In the genomic region with DNA sequence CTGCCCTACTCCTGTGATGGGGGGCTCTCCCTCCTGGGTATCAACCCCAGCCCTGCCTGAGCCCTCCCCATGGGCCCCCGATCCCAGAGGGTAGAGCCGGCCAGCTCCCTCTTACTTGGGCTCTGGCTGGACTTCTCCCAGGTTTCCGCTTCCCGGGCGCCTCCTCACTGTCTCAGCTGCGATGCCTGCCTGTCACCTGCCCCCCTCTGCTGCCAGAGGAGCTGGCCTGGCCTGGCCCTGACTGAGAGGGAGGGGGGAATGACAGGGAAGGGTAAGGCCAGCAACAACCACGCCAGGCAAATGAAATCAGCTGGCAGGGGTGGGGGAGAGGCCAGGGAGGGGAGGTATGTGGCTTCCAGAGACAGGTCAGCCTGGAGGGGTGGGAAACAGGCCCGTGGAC, we compare ENCODE assay signal across 9 mouse cellular contexts. TPM values are rescaled to one million over a fixed set of nuclear protein-coding genes. Genes with fewer than 3 reads are reported as not detected.
DNase-seq lines count a peak whose midpoint lies in the region; ATAC-seq and TF ChIP-seq lines count a peak whose summit lies in the region.
"Had no signal": no experiment of that assay in that cellular context is flagged by ENCODE, and none has a peak within 500 bp of the region (broad histone marks: within the 10 kb centered on the region; RNA-seq: fewer than 3 reads in every experiment).

No protein-coding gene starts in this region.

- H3K4me2 ChIP-seq in heart, embryonic 14.5 days (ENCODE audit: low read length): peak overlapping the region; percentile 37
- no peak overlapping the region for H3K4me2 ChIP-seq in limb, embryonic 14.5 days (replicated peaks; ENCODE audit: low read depth, low read length, severe bottlenecking)

- peak; percentile 19 for ATAC-seq in heart, embryonic 14.5 days (ENCODE audit: insufficient number of reproducible peaks, insufficient read depth, low FRiP score, low read depth)
- peak; percentile 5; the same call in 1 of the 2 replicates for ATAC-seq in limb, embryonic 14.5 days (ENCODE audit: low FRiP score, low read depth)
- ATAC-seq: lung, postnatal 0 days had no signal

- DNase-seq in adrenal gland, postnatal 14 days: peak; percentile 79
- DNase-seq in adrenal gland, postnatal 25 days: no peak
- DNase-seq in embryonic facial prominence, embryonic 10.5 days (ENCODE audit: low spot score): no peak
- no peak for DNase-seq in limb, embryonic 14.5 days (ENCODE audit: low spot score)
- DNase-seq in layer of hippocampus, postnatal 25 days (ENCODE audit: extremely low spot score in 1 of 2, low spot score in 1 of 2): no peak
- DNase-seq in right cerebral cortex, postnatal 14 days: no peak
- no peak for DNase-seq in kidney, adult 11 months

- no peaks in the 10 kb centered on the region for H3K9me3 ChIP-seq in embryonic facial prominence, embryonic 10.5 days
- H3K9me3 ChIP-seq in heart, embryonic 14.5 days (ENCODE audit: control insufficient read depth, low read length): no peaks in the 10 kb centered on the region
- no peaks in the 10 kb centered on the region for H3K9me3 ChIP-seq in limb, embryonic 14.5 days (ENCODE audit: control insufficient read depth, low read length)

- 14% methylated on average over 8 of the region's 8 CpGs for WGBS in embryonic facial prominence, embryonic 10.5 days
- 5% methylated on average over 8 of the region's 8 CpGs for WGBS in heart, embryonic 14.5 days
- 8% methylated on average over 8 of the region's 8 CpGs for WGBS in limb, embryonic 14.5 days

- peaks cover 14% of the 10 kb centered on the region for H3K27me3 ChIP-seq in embryonic facial prominence, embryonic 10.5 days (replicated peaks; ENCODE audit: low read depth, poor library complexity, severe bottlenecking)
- no peaks in the 10 kb centered on the region for H3K27me3 ChIP-seq in heart, embryonic 14.5 days (ENCODE audit: control insufficient read depth, insufficient read depth, low read length)
- no peaks in the 10 kb centered on the region for H3K27me3 ChIP-seq in limb, embryonic 14.5 days (ENCODE audit: control insufficient read depth, insufficient read depth, low read length)

- peak overlapping the region; percentile 8 for H3K4me3 ChIP-seq in embryonic facial prominence, embryonic 10.5 days
- H3K4me3 ChIP-seq in heart, embryonic 14.5 days (ENCODE audit: control insufficient read depth in 1 of 2, insufficient read depth in 1 of 2, low read depth in 1 of 2, low read length in 2 of 2): no peak overlapping the region
- no peak overlapping the region for H3K4me3 ChIP-seq in limb, embryonic 14.5 days (replicated peaks; ENCODE audit: low read length)

- peaks cover 29% of the 10 kb centered on the region for H3K36me3 ChIP-seq in embryonic facial prominence, embryonic 10.5 days (replicated peaks)
- H3K36me3 ChIP-seq in heart, embryonic 14.5 days (ENCODE audit: control insufficient read depth, insufficient read depth, low read length): peaks cover 17% of the 10 kb centered on the region
- peaks cover 30% of the 10 kb centered on the region for H3K36me3 ChIP-seq in limb, embryonic 14.5 days (ENCODE audit: control insufficient read depth, insufficient read depth, low read length)

- H3K4me1 ChIP-seq in embryonic facial prominence, embryonic 10.5 days: peaks cover 51% of the 10 kb centered on the region
- H3K4me1 ChIP-seq in heart, embryonic 14.5 days (ENCODE audit: control insufficient read depth in 2 of 2, insufficient read depth in 2 of 2, low read length in 2 of 2): peaks cover 21 to 30% of the 10 kb centered on the region in 2 experiments
- H3K4me1 ChIP-seq in limb, embryonic 14.5 days (ENCODE audit: control insufficient read depth, insufficient read depth, low read length): peaks cover 7% of the 10 kb centered on the region; the same call in 1 of the 2 replicates

- H3K9ac ChIP-seq in heart, embryonic 14.5 days (ENCODE audit: low read length): peak overlapping the region; percentile 62
- H3K9ac ChIP-seq in limb, embryonic 14.5 days (ENCODE audit: low read depth, low read length, severe bottlenecking): peak overlapping the region; percentile 21; the same call in 1 of the 2 replicates

- 0 out of 2 replicates have a peak overlapping the region, but pooled peaks have one; percentile 2 for H3K27ac ChIP-seq in embryonic facial prominence, embryonic 10.5 days (replicated peaks)
- peak overlapping the region in 1 of 2 experiments; percentile 62; a peak in 2 of 4 replicates for H3K27ac ChIP-seq in heart, embryonic 14.5 days (replicated peaks in 1 of 2; ENCODE audit: control insufficient read depth in 1 of 2, insufficient read depth in 1 of 2, low read depth in 2 of 2, low read length in 2 of 2)
- H3K27ac ChIP-seq in limb, embryonic 14.5 days (replicated peaks; ENCODE audit: low read depth, low read length): no peak overlapping the region

- no peak for TF ChIP-seq POLR2A in limb, embryonic 14.5 days (IDR thresholded peaks at IDR 0.05; ENCODE audit: borderline replicate concordance, extremely low read depth, insufficient read depth, insufficient read length)

RNA-seq across cellular contexts. Expression of a gene that starts 0.3 kb away (rescaled TPM):
- total RNA-seq in adrenal gland, postnatal 14 days (2021): 9.4 and 9.5 TPM in 2 replicates
- total RNA-seq in adrenal gland, postnatal 25 days (2021): 5.5 and 14.0 TPM in 2 replicates
- 0.60 and 0.97 TPM in 2 replicates for polyA plus RNA-seq in embryonic facial prominence, embryonic 10.5 days (2016; fragmentation: Nextera tagmentation; extraction: Ambion mirVana)
- 6.7 and 7.5 TPM in 2 replicates for polyA plus RNA-seq in heart, embryonic 14.5 days (2014; fragmentation: Nextera tagmentation; extraction: Ambion mirVana)
- 1.9 and 2.3 TPM in 2 replicates for polyA plus RNA-seq in limb, embryonic 14.5 days (2012; rRNA removed)
- 1.6 and 1.8 TPM in 2 replicates for polyA plus RNA-seq in limb, embryonic 14.5 days (2014; fragmentation: Nextera tagmentation; extraction: Ambion mirVana)
- total RNA-seq in layer of hippocampus, postnatal 25 days (2021): under 1 TPM in 1 of 2 experiments, not detected in 1; 0.26 TPM

RNA-seq across cellular contexts. Expression of a gene that starts 10.5 kb away (rescaled TPM):
- total RNA-seq in adrenal gland, postnatal 14 days (2021): 22.2 and 26.1 TPM in 2 replicates
- total RNA-seq in adrenal gland, postnatal 25 days (2021): 10.5 and 11.7 TPM in 2 replicates
- 225 and 238 TPM in 2 replicates for polyA plus RNA-seq in embryonic facial prominence, embryonic 10.5 days (2016; fragmentation: Nextera tagmentation; extraction: Ambion mirVana)
- polyA plus RNA-seq in heart, embryonic 14.5 days (2014; fragmentation: Nextera tagmentation; extraction: Ambion mirVana): 126 and 139 TPM in 2 replicates
- polyA plus RNA-seq in limb, embryonic 14.5 days (2012; rRNA removed): 141 and 164 TPM in 2 replicates
- polyA plus RNA-seq in limb, embryonic 14.5 days (2014; fragmentation: Nextera tagmentation; extraction: Ambion mirVana): 128 and 146 TPM in 2 replicates
- 1 to 10 TPM; 1.1 to 1.2 TPM for total RNA-seq in layer of hippocampus, postnatal 25 days (2021)

RNA-seq across cellular contexts. Expression of a gene that starts 10.5 kb away (rescaled TPM):
- 83.2 and 103 TPM in 2 replicates for total RNA-seq in adrenal gland, postnatal 14 days (2021)
- total RNA-seq in adrenal gland, postnatal 25 days (2021): 118 and 136 TPM in 2 replicates
- 191 and 212 TPM in 2 replicates for polyA plus RNA-seq in embryonic facial prominence, embryonic 10.5 days (2016; fragmentation: Nextera tagmentation; extraction: Ambion mirVana)
- 78.9 and 85.9 TPM in 2 replicates for polyA plus RNA-seq in heart, embryonic 14.5 days (2014; fragmentation: Nextera tagmentation; extraction: Ambion mirVana)
- 105 and 119 TPM in 2 replicates for polyA plus RNA-seq in limb, embryonic 14.5 days (2012; rRNA removed)
- 115 and 120 TPM in 2 replicates for polyA plus RNA-seq in limb, embryonic 14.5 days (2014; fragmentation: Nextera tagmentation; extraction: Ambion mirVana)
- total RNA-seq in layer of hippocampus, postnatal 25 days (2021): 100 to 1,000 TPM; 164 to 183 TPM

RNA-seq across cellular contexts. Expression of a gene that starts 17.7 kb away (rescaled TPM):
- total RNA-seq in adrenal gland, postnatal 14 days (2021): 21.4 and 26.1 TPM in 2 replicates
- 20.2 and 26.5 TPM in 2 replicates for total RNA-seq in adrenal gland, postnatal 25 days (2021)
- 12.2 and 17.0 TPM in 2 replicates for polyA plus RNA-seq in embryonic facial prominence, embryonic 10.5 days (2016; fragmentation: Nextera tagmentation; extraction: Ambion mirVana)
- polyA plus RNA-seq in heart, embryonic 14.5 days (2014; fragmentation: Nextera tagmentation; extraction: Ambion mirVana): 18.7 and 20.5 TPM in 2 replicates
- polyA plus RNA-seq in limb, embryonic 14.5 days (2012; rRNA removed): 339 and 401 TPM in 2 replicates
- 57.5 and 67.6 TPM in 2 replicates for polyA plus RNA-seq in limb, embryonic 14.5 days (2014; fragmentation: Nextera tagmentation; extraction: Ambion mirVana)
- 10 to 100 TPM; 18.5 to 30.1 TPM for total RNA-seq in layer of hippocampus, postnatal 25 days (2021)

RNA-seq across cellular contexts. Expression of a gene that starts 24.0 kb away (rescaled TPM):
- 1.6 and 2.3 TPM in 2 replicates for total RNA-seq in adrenal gland, postnatal 14 days (2021)
- total RNA-seq in adrenal gland, postnatal 25 days (2021): 0.90 and 1.5 TPM in 2 replicates
- polyA plus RNA-seq in embryonic facial prominence, embryonic 10.5 days (2016; fragmentation: Nextera tagmentation; extraction: Ambion mirVana): 1.3 and 1.4 TPM in 2 replicates
- polyA plus RNA-seq in heart, embryonic 14.5 days (2014; fragmentation: Nextera tagmentation; extraction: Ambion mirVana): 0.71 and 0.86 TPM in 2 replicates
- 7.5 and 10.8 TPM in 2 replicates for polyA plus RNA-seq in limb, embryonic 14.5 days (2012; rRNA removed)
- 2.1 and 2.3 TPM in 2 replicates for polyA plus RNA-seq in limb, embryonic 14.5 days (2014; fragmentation: Nextera tagmentation; extraction: Ambion mirVana)
- total RNA-seq in layer of hippocampus, postnatal 25 days (2021): 100 to 1,000 TPM; 184 to 196 TPM
